Mouse (Mus musculus): ENCODE results near the gene Pdp2.

DNA sequence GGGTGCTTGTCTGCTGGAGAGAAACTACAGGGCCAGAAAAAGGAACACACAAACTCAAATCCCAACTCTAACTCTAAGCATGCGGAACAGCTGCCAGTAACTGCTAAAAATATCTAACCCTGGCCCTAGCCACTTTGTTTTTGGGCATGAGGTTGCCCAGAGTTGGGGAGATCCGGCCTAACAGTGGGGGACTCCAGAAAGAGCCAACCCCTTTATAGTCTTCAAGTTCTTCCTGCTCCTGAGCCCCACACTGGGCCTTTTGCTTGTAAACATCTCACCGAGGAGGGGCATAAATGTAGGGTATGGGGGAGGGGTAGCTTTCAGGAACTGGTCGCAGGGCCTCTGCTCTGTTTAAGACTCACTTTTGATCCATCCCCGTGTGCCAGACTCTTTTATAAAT, 40.7 kb downstream of the Pdp2 start:
- TF ChIP-seq POLR2A (IDR thresholded peaks at IDR 0.05; ENCODE audit: borderline replicate concordance, insufficient read depth, low read length), result no peak
- no peak for TF ChIP-seq CTCF (IDR thresholded peaks at IDR 0.05; ENCODE audit: borderline replicate concordance, insufficient read depth, low read depth, low read length)

Data from cerebellum, adult 2 months (tissue).